Mouse (Mus musculus) adrenal gland, postnatal 10 days (tissue): ENCODE results near the gene Zrsr2. TPM values are rescaled to one million over a fixed set of nuclear protein-coding genes. Genes with fewer than 3 reads are reported as not detected.

ENCODE experiments used
- DNase-seq: peaks from one replicate; pipeline ENCODE4 v3.0.0; 2021; ENCODE audit warnings: mixed read lengths
- long read RNA-seq, 2 experiments: library from polyadenylated mRNA; stranded (forward); transcript quantifications; one replicate each; pipeline ENCODE4 v2.0.0; 2021
- total RNA-seq, 2 experiments: library from RNA; stranded (reverse); gene quantifications; 2 replicates each; pipeline ENCODE4 v1.2.3; 2021

Gene Zrsr2
- 10 to 100 TPM; 24.4 to 27.4 TPM for total RNA-seq
- long read RNA-seq, experiment 1, transcript Zrsr2-201 (5 exons, 3,867 nt) = major isoform, 14 of 38 reads
- long read RNA-seq, experiment 1, partial matches to known transcripts = 12 of 38 reads
- long read RNA-seq, experiment 1, other reads (novel, unspliced or antisense) = 10 of 38 reads
- long read RNA-seq, experiment 2, transcript Zrsr2-201 (5 exons, 3,867 nt) = major isoform, 9 of 22 reads
- long read RNA-seq, experiment 2, partial matches to known transcripts = 6 of 22 reads
- long read RNA-seq, experiment 2, other reads (novel, unspliced or antisense) = 3 of 22 reads

DNA sequence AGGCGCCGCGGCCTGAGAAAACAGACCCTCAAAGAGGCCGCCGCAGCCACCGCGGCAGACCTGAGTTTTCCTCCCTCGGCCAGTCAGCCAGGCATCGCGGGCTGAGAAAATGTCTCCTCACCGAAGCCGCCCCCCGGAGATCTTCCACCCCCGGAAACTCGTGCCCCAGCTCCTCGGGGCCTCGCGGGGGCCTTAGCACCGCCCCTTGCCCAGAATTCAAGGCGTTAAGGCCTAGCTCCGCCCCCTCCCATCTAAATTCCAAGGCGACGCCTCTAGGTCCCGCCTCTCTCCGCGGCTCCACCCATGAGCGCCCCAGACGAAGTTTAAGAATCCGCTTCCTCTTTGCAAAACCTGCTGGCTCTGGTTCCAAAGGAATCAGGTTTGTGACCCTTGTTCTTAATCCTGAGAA, at the start of gene Zrsr2:
Gene Zrsr2 (minus strand): TSS at position 195 of the 409 bp plus-strand sequence.
- peak; percentile 90 for DNase-seq

DNA sequence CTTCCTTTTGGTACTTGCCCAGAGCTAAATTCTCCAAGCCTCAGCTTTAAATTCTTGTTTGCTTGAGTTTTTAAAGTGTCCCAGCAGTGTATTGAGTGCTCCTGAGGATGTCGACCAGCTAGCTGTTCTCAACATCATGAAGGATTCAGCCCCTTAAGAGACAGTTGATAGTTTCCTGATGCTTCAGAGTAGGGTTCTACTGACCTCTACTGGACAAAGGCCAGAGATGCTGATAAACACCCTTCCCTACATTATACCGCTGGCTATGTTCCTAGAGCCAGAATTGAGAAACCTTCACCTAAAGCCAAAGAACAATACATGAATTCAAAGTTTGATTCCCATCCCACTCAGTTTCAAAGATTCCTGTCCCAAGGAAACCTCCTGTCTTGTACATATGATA, 46.3 kb upstream of the Zrsr2 start:
- peak; percentile 9 for DNase-seq

DNA sequence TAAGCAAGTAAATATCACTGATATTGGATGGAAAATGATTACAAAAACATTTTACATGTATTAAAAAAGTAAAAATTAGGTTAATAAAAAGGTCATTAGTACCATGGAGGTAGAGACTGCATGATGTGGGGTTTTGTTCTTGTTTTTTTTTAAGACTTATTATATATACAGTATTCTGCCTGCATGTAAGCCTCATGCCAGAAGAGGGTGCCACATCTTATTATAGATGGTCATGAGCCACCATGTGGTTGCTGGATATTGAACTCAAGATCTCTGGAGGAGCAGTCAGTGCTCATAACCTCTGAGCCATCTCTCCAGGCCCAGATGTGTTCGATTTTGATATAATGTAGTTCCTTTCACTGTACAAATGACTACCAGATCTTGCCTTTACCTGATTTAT, 41.4 kb upstream of the Zrsr2 start:
- DNase-seq = no peak

DNA sequence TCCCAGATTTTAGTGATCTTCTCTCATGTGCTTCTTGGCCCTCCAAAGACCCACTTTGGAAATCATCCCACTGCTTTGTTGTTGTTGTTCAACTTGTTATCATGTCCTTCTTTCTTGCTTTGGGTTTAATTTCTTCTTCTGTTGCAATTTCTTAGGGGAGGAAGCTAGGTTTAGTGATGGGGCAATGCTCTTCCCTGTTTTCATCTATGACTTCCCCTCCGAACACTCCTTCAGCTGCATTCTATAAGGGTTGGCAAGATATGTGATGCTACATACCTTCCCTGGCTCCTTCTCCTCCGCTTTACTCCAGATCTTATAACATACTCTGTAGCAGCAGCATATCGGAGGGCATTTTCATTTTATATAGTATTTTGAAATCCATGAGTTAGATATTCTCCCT, 38.3 kb upstream of the Zrsr2 start:
- DNase-seq = no peak

DNA sequence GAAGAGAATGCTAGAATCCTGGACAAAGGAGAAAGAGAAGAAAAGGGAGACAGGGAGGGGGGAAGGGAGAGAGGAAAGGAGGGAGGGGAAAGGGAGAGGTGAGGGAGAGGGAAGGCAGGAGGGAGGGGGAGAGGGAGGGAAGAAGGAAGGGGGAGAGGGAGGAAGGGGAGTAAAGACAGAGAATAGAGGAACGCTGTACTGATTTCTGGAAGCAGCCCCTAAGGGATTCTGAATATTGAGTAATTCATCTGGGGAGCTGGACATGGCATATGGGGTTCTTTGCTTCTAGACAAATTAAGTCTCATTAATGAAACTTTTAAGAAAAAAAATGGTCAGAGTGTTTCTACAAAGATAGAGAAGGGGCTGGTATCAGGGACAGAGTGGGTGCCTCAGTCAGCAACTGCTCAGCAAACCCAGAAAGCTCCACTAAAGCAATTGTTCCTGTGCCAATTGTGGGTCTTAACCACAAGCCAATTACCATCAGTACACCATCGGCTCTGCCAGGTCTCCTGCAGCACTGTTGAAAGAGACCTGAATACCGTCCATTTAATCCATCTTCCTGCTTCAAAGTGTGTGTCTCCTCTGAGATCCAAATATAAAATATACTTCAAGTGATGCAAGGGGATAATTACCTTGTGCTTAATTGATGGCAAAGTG, 29.4 kb upstream of the Zrsr2 start:
- no peak for DNase-seq

DNA sequence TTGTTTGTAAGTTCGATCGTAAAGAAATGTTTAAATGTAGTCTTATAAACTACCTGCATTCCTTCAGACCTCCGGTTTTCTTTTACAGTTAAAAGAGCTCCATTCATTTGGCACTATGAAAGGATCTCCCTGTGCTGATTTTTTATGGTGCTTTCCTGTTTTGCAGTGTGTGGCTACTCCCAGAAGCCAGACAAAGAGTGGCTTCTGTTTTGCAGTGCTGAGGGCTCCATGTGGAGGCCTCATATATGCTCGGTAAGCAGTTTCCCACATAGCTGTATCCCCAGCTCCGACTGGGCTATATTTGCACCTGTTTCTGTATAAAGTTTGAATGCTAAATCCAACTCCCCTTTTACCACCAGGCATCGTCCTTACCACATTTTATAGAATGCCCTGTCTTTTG, 23.7 kb upstream of the Zrsr2 start:
- no peak for DNase-seq

DNA sequence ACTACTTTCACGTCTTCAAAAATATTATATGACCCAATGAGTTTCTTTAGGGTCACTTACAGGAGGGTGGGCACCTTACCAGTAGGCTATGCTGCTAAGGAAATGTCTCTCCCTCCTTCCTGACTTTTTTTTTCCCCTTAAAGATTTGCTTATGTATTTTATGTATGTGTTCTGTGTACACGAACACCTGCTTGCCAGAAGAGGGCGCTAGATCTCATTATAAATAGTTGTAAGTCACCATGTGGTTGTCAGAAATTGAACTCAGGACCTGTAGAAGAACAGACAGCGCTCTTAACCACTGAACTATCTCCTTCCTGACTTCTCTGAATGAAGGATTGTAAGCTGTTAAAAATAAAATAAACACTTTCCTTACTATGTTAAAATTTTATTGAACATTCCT, 23.0 kb upstream of the Zrsr2 start:
- DNase-seq = no peak

DNA sequence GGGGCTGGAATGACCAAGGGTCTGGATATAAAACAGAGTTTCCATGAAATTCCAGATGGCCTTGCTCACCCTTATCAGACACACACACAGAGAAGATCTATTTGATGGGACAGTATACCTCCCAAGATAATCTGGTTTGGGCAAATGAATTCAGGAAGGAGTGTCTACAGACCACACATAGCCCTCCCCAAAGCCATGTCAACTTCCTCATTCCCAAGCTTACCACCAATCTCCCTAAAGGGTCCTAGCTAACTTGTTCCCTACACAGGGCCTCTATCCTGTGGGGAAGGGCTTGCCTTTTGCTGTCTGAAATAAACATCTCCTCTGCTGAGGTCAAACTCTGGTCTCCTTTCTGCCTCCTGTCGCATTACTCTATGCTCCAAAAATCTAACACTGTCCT, 22.6 kb upstream of the Zrsr2 start:
- no peak for DNase-seq

DNA sequence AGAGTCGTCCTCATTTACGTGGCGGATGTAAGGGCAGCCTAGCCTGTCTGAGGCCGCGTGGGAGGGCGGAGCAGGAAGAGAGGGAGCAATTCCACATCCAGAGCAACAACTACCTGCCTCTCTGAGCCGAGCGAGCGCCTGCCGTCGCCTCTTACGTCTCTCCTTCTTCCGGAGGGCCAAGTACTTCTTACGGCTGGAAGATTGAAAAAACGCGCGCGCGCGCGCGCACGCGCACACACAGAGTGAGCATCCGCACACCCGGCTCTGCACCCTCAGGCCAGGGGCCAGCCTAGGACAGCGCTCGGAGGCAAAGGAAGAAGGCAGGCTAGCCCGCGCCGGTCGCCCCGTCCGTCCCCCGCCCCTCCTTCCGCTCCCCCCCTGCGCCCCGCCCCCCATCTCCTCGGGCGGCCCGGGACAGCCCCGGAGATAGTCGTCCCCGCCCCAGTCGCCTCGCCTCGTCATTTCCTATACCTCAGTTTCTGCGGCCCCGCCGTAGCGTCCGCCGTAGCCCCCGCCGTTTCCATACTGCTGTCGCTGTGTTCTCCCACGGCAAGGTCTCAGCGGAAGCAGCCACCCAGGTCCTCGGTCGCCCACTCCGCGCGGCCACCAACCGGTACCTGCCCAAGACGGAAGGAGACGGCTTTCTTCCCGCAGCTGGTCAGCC, 526 bp downstream of the Zrsr2 start:
- DNase-seq = peak; percentile 81

DNA sequence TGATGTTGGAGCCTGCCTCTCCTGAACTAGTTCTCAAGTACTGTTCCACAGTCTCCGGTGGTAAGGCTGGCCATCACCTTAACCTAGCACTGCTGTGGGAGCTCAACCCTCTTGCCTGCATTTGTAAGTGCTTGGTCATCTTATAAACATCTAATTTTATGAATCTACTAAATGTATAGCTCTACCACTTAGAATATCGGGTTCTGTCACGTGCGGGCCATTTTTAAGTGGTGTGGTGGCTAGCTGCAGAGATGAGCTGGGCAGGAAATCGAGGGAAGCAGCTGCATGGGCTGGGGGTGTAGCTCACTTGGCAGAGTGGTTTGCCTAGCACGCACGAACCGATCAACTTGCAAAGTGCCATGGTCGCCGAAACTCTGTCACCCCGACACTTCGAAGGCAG, 1.1 kb downstream of the Zrsr2 start:
- no peak for DNase-seq

DNA sequence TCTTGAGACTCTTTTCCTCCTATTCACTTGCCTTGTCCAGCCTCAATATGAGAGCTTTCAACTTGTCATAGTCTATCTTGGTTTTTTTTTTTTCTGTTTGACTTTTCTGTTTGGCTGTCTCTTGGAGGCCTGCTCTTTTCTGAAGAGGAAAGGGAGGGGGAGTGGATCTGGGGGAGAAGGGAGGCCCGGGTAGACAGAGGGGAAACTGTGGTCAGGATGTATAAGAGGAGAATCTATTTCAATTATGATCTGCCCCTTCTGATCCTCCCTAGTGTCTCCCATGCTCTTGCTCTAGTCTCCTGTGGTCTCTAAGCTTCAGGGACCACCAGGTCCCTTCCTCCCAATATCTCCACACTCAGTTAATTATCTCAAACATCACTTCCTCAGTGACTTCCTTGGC, 6.8 kb downstream of the Zrsr2 start:
- no peak for DNase-seq

DNA sequence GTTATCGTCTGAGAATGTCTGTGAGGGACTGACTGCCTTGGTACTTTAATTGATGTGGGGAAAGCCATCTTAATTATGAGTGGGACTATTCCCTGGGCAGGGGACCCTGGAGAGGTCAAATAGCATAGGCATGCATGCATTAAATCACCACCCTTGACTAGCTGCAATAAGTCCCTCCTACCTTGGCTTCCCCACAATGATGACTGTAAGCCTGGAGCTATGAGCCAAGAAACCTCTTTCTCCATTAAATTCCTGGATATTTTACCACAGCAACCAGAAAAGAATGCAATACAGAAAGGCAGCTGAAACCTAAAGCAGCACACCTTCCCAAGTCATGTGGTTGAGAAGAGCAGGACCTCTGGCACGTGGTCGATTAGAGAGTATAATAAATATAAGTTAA, 14.1 kb downstream of the Zrsr2 start:
- no peak for DNase-seq

DNA sequence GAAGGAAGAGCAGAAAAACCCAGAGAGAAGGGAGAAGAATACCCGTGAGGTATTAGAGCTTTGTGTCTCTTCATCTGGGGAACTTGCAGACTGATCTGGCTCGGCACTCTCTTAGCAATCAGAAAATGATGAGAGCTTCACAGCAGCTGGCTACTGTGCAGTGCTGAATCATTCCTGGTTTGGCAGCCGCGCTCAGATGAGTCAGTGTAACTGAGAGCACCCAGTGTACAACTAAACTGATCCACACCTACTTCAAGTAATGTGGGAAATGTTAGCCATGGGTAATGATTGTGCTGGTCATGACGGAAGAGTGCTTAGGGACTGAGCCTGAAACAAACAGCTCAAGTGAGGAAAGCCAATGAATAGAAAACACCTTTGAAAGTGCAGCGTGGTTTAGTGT, 19.9 kb downstream of the Zrsr2 start:
- DNase-seq = peak; percentile 33

DNA sequence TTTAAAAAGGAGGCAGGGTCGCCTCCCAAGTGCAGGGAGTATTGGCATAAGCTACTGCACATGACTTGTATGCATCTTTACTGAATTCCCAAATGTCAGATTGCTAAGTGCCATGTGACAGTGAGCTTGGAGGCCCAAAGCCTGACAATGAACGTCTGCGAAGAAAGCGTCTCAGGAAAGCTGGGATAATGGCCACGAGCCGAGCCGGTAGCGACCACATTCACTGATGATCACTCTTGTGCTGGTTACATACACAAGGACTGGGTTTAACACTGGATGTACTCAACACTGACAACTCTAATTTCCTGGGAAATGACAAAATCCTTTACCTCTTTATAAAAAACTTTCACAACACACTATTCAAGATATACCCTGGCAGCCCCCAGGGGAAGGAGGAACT, 23.7 kb downstream of the Zrsr2 start:
- no peak for DNase-seq

DNA sequence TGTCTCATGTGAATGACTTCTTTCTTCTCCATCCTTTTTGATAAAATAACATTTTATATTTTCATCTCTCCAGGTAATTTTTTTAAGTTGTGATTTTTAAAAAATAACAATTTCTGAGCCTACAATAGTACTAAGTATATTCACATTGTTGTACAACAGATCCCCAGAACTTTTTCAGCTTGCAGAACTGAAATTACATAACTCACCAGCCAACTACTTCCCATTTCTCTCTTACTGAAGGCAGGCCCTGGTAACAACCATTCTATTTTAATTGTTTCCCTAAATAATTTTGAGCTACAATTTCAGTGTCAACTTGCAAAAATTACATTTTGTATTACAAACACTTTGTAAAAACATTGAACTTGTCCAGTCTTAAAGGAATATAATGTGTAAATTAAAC, 28.9 kb downstream of the Zrsr2 start:
- no peak for DNase-seq

DNA sequence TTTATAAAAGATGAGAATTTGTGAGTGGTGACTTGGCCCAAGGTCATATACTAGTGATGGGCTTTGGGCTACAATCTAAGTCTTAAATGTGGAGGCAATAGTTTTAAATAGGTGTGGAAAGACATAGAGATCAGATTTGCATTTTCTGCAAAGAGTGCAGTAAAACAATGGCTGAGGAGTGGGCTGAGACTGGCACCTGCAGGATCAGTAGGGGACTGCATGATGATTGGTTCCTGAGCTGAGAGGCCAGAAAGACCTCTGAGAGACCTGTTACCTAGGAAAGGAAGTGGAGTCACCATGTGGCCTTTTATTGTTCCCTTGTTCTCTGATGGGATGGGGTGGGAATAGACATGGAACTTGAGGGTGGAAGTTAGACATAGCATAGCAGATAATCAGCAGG, 45.7 kb downstream of the Zrsr2 start:
- DNase-seq = peak; percentile 13

DNA sequence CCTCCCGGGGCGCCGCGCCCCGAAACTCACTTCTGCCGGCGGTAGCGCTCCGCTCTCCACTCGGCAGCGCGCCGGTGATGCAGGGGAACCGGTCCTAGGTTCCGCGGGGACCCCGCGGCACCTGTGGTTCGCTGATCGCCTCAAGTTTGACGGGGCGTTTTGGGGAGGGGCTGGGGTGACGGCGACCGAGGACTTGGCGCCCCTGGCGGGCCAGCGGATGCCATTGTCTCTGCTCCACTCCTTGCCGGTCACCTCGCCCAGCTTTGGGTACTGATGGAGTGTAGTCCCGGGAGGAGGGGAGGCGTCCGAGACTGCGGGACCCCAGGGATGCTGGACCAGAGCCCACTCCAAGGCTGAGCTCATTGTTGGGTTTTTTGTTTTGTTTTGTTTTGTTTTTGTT, 49.1 kb downstream of the Zrsr2 start:
- DNase-seq = peak; percentile 33

DNA sequence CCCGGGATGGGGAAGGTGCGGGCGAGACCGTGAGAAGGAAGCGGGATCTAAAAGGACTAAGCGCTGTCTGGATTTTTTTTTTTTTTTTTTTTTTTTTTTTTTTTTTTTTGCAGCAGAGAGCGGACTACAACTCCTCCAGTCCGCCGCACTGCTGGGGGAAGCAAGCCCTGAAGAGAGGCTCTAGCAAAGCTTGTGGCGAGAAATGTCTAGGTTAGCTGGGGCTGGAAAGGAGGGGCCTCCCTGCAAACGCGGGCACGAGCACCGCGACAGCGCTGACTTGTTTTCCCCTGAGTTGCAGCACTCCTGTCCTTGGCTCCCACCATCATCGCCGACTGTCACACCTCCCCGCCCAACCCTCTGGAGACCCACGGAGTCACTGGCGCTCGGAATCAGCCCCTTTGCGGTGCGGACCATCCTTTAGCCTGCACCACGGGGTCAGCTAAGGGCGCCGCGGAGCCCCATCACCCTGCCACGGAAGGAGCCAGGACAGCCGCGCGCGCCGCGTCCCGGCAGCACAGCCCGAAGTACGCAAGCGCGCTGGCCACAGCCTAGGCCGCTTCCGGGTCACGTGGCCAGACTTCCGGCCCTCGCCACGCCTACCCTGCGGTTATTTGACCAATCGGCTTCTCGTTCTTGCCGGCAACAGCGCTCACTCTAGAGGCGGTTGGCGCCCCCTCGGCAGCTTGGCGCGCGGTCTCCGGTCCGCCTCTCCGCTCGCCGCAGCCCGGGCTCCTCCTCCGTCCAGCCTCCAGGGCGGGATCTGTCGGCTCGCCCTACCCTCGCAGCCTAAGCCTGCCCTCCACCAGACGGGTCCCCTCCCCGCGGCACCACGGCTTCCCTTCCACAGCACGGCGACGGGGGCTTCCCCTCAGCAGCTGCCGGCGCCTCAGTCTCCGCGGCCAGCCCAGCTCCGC, 49.9 kb downstream of the Zrsr2 start, which contains the start of gene Ap1s2:
Gene Ap1s2 (plus strand): TSS at position 681 of the 914 bp plus-strand sequence.
- DNase-seq = peak; percentile 94

DNA sequence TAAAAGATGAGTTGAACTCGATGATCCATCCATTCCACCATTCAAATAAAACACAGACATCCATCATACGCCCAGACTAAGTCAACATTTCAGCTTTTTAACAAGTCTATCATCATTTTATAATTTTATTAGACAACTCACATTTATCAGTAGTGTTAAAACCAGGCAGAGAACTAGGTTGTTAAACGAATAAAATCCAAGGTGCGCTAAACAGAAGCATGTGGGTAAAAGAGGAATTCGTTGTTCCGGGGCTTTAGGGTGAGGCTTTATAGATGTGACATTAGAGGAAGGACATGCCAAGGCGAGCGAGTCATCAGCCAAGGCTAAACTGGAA, 50.5 kb downstream of the Zrsr2 start:
- no peak for DNase-seq

DNA sequence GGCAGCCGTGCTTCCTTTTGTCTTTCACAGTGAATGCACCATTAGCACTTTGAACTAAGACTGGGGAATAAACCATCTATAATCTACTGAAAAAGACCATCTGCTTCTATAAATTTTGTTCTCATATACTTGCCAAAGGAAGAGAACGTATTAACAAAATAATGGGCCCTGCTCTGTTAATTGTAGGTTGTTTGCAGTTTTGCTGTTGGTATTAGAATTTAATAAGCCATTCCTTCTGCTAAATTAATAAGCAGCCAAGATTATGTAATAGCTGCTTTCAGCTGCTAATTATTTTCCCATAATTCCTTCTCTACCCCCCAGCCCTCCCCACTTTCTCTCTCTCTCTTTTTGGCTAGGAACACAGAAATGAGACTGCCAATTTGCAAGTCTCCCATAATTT, 51.6 kb downstream of the Zrsr2 start:
- no peak for DNase-seq

DNA sequence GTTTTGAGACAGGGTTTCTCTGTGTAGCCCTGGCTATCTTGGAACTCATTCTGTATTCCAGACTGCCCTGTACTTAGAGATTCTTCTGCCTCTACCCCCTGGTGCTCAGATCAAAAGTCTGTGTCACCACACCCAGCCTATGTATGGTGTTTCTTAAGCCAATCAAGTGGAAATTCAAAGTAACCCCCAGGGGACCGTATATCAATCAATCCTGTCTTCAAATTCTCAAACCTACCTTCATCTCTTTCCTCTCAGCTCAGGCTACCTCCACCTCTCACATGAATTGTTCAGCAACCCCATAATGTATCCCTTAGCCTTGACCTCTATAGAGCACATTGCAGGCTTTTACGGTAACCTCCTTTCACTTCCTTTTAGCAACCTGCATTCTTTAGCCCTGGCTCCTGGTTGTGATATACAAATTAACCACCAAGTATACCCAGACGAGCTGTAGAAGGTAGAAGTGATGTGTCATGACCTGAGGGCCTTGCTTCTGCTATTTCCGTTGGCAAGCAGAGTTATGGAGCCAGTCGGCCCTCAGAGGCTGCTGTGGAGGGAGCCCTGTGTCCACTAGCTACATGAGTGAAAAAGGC, 58.9 kb downstream of the Zrsr2 start:
- no peak for DNase-seq

DNA sequence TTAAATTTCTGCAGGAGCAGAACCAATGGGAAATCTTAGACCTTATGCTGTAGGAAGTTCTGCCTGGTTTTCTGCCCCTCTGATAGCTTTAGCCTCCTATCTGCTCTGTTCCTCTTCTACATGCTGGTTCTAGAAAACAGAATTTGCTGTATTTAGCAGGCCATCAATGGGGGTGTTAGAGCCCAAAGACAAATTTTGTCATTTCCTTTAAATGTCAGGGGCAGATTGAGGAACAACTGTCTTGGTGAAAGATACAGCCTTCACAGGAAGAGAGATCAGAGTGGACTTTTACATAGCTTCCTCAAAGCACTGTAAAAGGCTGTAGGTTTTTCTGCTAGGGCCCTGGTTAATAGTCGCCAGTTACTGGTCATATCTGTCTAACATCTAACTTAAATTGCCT, 61.1 kb downstream of the Zrsr2 start:
- DNase-seq = no peak
